ENCODE assay signal across 8 mouse cellular contexts in genomic region chr5:140644702-140645201, GRCm38 (mm10). TPM values are rescaled to one million over a fixed set of nuclear protein-coding genes. Genes with fewer than 3 reads are reported as not detected.
DNase-seq lines count a peak whose midpoint lies in the region; ATAC-seq and TF ChIP-seq lines count a peak whose summit lies in the region.

No protein-coding gene starts in this region.

- ATAC-seq in intestine, embryonic 15.5 days, result no peak
- ATAC-seq in intestine, postnatal 0 days, result no peak
- no peak for ATAC-seq in forebrain, embryonic 12.5 days (ENCODE audit: low FRiP score)

- no peak for TF ChIP-seq POLR2A in kidney, adult 2 months (IDR thresholded peaks at IDR 0.05; ENCODE audit: low read depth, low read length)

- no peak overlapping the region for H3K9ac ChIP-seq in intestine, embryonic 15.5 days
- no peak overlapping the region for H3K9ac ChIP-seq in intestine, postnatal 0 days (ENCODE audit: low read depth, low read length)
- H3K9ac ChIP-seq in forebrain, embryonic 12.5 days, result no peak overlapping the region; the same call in 1 of the 2 replicates

- no peak for TF ChIP-seq CTCF in intestine, postnatal 0 days (IDR thresholded peaks at IDR 0.05; ENCODE audit: low read depth)
- TF ChIP-seq CTCF in kidney, adult 2 months (conservative IDR thresholded peaks at IDR 0.05; ENCODE audit: insufficient read depth, insufficient read length, low read depth, low read length), result no peak
- no peak for TF ChIP-seq CTCF in gastrocnemius, adult 2 months (IDR thresholded peaks at IDR 0.05)

- no peak overlapping the region for H3K4me3 ChIP-seq in intestine, embryonic 15.5 days (replicated peaks)
- no peak overlapping the region for H3K4me3 ChIP-seq in intestine, postnatal 0 days (ENCODE audit: low read depth, low read length)
- H3K4me3 ChIP-seq in forebrain, embryonic 12.5 days (replicated peaks), result peak overlapping the region; percentile 9
- no peak overlapping the region for H3K4me3 ChIP-seq in kidney, adult 2 months (ENCODE audit: insufficient read depth, low read depth, low read length)
- H3K4me3 ChIP-seq in gastrocnemius, adult 2 months, result no peak overlapping the region

- H3K27ac ChIP-seq in intestine, embryonic 15.5 days, result 0 out of 2 replicates have a peak overlapping the region, but pooled peaks have one; percentile 19
- no peak overlapping the region for H3K27ac ChIP-seq in intestine, postnatal 0 days (ENCODE audit: low read depth, low read length)
- peak overlapping the region; percentile 33; the same call in 1 of the 2 replicates for H3K27ac ChIP-seq in forebrain, embryonic 12.5 days
- peak overlapping the region; percentile 32; the same call in 1 of the 2 replicates for H3K27ac ChIP-seq in kidney, adult 2 months (ENCODE audit: insufficient read depth, low read depth, low read length)
- H3K27ac ChIP-seq in gastrocnemius, adult 2 months, result no peak overlapping the region

- peaks cover 63% of the 10 kb centered on the region for H3K4me1 ChIP-seq in intestine, embryonic 15.5 days (replicated peaks)
- peaks cover 5% of the 10 kb centered on the region; the same call in 1 of the 2 replicates for H3K4me1 ChIP-seq in intestine, postnatal 0 days (replicated peaks; ENCODE audit: control insufficient read depth, insufficient read depth, low read length)
- H3K4me1 ChIP-seq in forebrain, embryonic 12.5 days, result peaks cover 74% of the 10 kb centered on the region
- peaks cover 12% of the 10 kb centered on the region for H3K4me1 ChIP-seq in kidney, adult 2 months (ENCODE audit: control insufficient read depth, insufficient read depth, low read length)

- peaks cover 11% of the 10 kb centered on the region; the same call in 1 of the 2 replicates for H3K36me3 ChIP-seq in intestine, embryonic 15.5 days
- peaks cover 11% of the 10 kb centered on the region; the same call in 1 of the 2 replicates for H3K36me3 ChIP-seq in intestine, postnatal 0 days (ENCODE audit: control insufficient read depth, insufficient read depth)
- peaks cover 66% of the 10 kb centered on the region for H3K36me3 ChIP-seq in forebrain, embryonic 12.5 days (replicated peaks)
- no peaks in the 10 kb centered on the region for H3K36me3 ChIP-seq in kidney, adult 2 months (ENCODE audit: control insufficient read depth, insufficient read depth, low read length)

- intact Hi-C loops in gastrocnemius, adult 2 months (cut with DNase I), result no loop called here

- 64% methylated on average over 15 of the region's 15 CpGs for WGBS in intestine, embryonic 15.5 days
- 68% methylated on average over 15 of the region's 15 CpGs for WGBS in intestine, postnatal 0 days
- WGBS in forebrain, embryonic 12.5 days, result 85% methylated on average over 15 of the region's 15 CpGs
- 56% methylated on average over 15 of the region's 15 CpGs for WGBS in kidney, adult 2 months

- H3K9me3 ChIP-seq in intestine, embryonic 15.5 days, result no peaks in the 10 kb centered on the region
- no peaks in the 10 kb centered on the region for H3K9me3 ChIP-seq in intestine, postnatal 0 days (ENCODE audit: control insufficient read depth)
- H3K9me3 ChIP-seq in forebrain, embryonic 12.5 days, result no peaks in the 10 kb centered on the region

- H3K4me2 ChIP-seq in intestine, embryonic 15.5 days (replicated peaks), result 0 out of 2 replicates have a peak overlapping the region, but pooled peaks have one; percentile 22
- no peak overlapping the region for H3K4me2 ChIP-seq in intestine, postnatal 0 days (replicated peaks; ENCODE audit: low read depth)
- peak overlapping the region; percentile 97 for H3K4me2 ChIP-seq in forebrain, embryonic 12.5 days

- H3K27me3 ChIP-seq in intestine, embryonic 15.5 days (replicated peaks), result no peaks in the 10 kb centered on the region
- no peaks in the 10 kb centered on the region for H3K27me3 ChIP-seq in intestine, postnatal 0 days (replicated peaks; ENCODE audit: control insufficient read depth, insufficient read depth, low read length)
- no peaks in the 10 kb centered on the region for H3K27me3 ChIP-seq in forebrain, embryonic 12.5 days
- no peaks in the 10 kb centered on the region for H3K27me3 ChIP-seq in kidney, adult 2 months (replicated peaks; ENCODE audit: control insufficient read depth, insufficient read depth, low read length)

- peak; percentile 61 for DNase-seq in kidney, adult 2 months
- peak; percentile 87 for DNase-seq in lung, postnatal 36 days
- DNase-seq in gastrocnemius, adult 8-10 months (ENCODE audit: low spot score in 2 of 2), result no peak
- DNase-seq in urinary bladder, postnatal 14 days (ENCODE audit: low spot score), result no peak
- DNase-seq in gastrocnemius, adult 2 months, result no peak

RNA-seq across cellular contexts. Expression of gene Ttyh3, which starts 4.1 kb away (rescaled TPM):
- polyA plus RNA-seq in intestine, embryonic 15.5 days (2015; fragmentation: Nextera tagmentation; extraction: Ambion mirVana), result 34.5 and 34.7 TPM in 2 replicates
- 21.4 and 23.6 TPM in 2 replicates for polyA plus RNA-seq in intestine, postnatal 0 days (2015; fragmentation: Nextera tagmentation; extraction: Ambion mirVana)
- polyA plus RNA-seq in forebrain, embryonic 12.5 days (2016; fragmentation: Nextera tagmentation; extraction: Ambion mirVana), result 84.5 and 88.0 TPM in 2 replicates
- 33.5 and 35.6 TPM in 2 replicates for polyA plus RNA-seq in kidney, adult 2 months (2012; rRNA removed)
- total RNA-seq in gastrocnemius, adult 8-10 months (2022), result 1 to 10 TPM; 2.6 to 5.2 (median 3.4) TPM
- 1 to 10 TPM; 4.0 to 4.4 TPM for total RNA-seq in gastrocnemius, adult 2 months (2021)

RNA-seq across cellular contexts. Expression of gene Lfng, which starts 37.6 kb away (rescaled TPM):
- polyA plus RNA-seq in intestine, embryonic 15.5 days (2015; fragmentation: Nextera tagmentation; extraction: Ambion mirVana), result 14.8 and 16.0 TPM in 2 replicates
- 7.1 and 7.3 TPM in 2 replicates for polyA plus RNA-seq in intestine, postnatal 0 days (2015; fragmentation: Nextera tagmentation; extraction: Ambion mirVana)
- polyA plus RNA-seq in forebrain, embryonic 12.5 days (2016; fragmentation: Nextera tagmentation; extraction: Ambion mirVana), result 30.9 and 32.8 TPM in 2 replicates
- polyA plus RNA-seq in kidney, adult 2 months (2012; rRNA removed), result 37.8 and 43.3 TPM in 2 replicates
- 1 to 10 TPM; 2.0 to 2.9 (median 2.4) TPM for total RNA-seq in gastrocnemius, adult 8-10 months (2022)
- 1 to 10 TPM; 3.2 to 6.1 TPM for total RNA-seq in gastrocnemius, adult 2 months (2021)

RNA-seq across cellular contexts. Expression of gene Iqce, which starts 57.4 kb away (rescaled TPM):
- polyA plus RNA-seq in intestine, embryonic 15.5 days (2015; fragmentation: Nextera tagmentation; extraction: Ambion mirVana), result 18.8 and 19.4 TPM in 2 replicates
- polyA plus RNA-seq in intestine, postnatal 0 days (2015; fragmentation: Nextera tagmentation; extraction: Ambion mirVana), result 5.7 and 7.0 TPM in 2 replicates
- polyA plus RNA-seq in forebrain, embryonic 12.5 days (2016; fragmentation: Nextera tagmentation; extraction: Ambion mirVana), result 30.7 and 31.2 TPM in 2 replicates
- 23.1 and 27.2 TPM in 2 replicates for polyA plus RNA-seq in kidney, adult 2 months (2012; rRNA removed)
- total RNA-seq in gastrocnemius, adult 8-10 months (2022), result 1 to 10 TPM; 1.0 to 2.9 (median 1.4) TPM
- total RNA-seq in gastrocnemius, adult 2 months (2021), result 1 to 10 TPM; 2.2 to 3.3 TPM

Comparison
In these comparisons a context has a peak if more than half of its experiments do, and no peak if none do; other contexts are left out.
1. H3K27ac ChIP-seq: peak in intestine, embryonic 15.5 days (single experiment), forebrain, embryonic 12.5 days (single experiment) and kidney, adult 2 months (single experiment); none in intestine, postnatal 0 days (single experiment) and gastrocnemius, adult 2 months (single experiment).
2. DNase-seq: peak in kidney, adult 2 months (single experiment) and lung, postnatal 36 days (single experiment); none in gastrocnemius, adult 8-10 months (0 of 2), urinary bladder, postnatal 14 days (single experiment) and gastrocnemius, adult 2 months (single experiment).